Mouse (Mus musculus): ENCODE data around the gene 4933407L21Rik.
"Not testable (repeated sequence)": the region's sequence is repeated elsewhere in the genome, so short reads cannot be mapped to it uniquely, and the experiment has no call there.

Gene 4933407L21Rik

GRCm38 (mm10) chr1:85957942-85958619 lies 29.8 kb downstream of the 4933407L21Rik start:
- DNase-seq (ENCODE audit: extremely low spot score, low spot score) = no peak

DNA sequence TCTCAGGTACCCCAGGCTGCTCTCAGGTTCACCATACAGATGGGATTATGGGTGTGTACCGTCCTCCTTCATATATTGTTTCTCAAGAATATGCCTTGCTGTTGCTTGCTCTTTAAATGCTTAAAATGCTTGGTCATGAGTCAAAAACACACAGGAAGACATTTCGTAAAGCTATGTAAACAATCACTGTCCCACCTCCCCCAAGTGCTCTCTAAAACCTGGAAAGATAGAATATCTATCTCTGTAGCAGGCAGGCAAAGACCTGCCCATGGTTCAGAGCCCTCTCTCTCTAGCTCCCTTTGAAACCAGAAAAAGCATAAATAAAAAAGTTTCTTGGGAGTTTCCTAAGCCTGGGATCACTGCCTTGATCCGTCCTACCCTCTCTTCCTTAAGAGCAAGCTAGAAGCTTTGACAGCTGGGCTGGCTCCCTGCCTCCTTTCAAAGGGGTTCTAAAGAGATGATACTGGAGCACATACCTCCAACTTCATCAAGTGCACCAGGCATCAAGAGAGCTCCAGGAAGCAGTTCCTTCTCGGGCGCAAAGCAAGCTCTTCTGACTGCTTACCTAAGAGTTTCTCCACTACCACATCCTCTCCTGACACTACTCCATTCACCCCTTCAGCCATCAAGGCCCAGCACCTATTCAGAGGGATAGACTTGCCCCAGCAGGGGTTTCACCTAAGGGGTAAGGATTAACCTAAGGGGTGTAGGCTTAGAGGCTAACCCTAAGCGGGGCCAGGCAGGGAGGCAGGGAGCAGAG lies 31.0 kb downstream of the 4933407L21Rik start:
- no peak for DNase-seq (ENCODE audit: extremely low spot score, low spot score)

DNA sequence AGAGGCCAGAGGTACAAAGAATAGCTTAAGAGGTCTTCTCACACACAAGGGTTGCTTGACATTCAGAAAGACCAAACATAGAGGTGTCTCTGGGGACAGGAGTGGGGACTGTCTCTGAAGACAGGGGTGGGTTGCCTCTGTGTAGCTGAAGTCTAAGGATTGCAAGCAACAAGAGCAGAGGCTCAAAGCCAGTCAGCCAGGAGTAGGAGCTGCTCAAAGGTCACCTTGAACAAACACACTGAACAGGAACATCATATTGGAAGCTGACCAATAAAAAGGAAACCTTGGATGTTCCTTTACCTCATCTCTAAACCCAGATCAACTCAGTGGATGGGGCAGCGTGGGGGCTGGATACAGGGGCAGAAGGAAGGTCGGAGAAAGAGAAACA lies 31.6 kb downstream of the 4933407L21Rik start:
- DNase-seq (ENCODE audit: extremely low spot score, low spot score) = no peak

DNA sequence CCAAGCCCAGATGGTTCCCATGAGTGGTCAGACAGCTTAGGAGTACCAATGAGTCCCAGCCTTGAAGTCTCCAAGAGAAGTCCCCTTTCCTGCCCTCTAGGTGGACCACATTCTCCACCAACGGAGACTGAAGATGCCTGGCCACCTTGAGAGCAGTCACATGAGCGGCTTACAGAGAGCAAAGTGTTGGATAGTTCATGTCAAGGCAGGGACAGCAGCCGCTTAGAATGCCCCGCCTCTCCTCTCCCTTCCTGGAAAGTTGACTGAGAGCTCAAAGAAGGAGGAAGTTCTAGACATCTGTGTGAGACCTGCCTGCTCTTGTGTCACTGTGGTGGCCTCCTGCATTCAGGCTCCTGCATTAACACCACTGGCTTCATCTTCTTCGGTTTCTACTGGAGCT lies 32.6 kb downstream of the 4933407L21Rik start, which contains the start of gene Gpr55:
Gene Gpr55, minus strand, starts transcription at position 135 of the 400 bp plus-strand sequence.
- no peak for DNase-seq (ENCODE audit: extremely low spot score, low spot score)

GRCm38 (mm10) chr1:85962081-85962480 lies 33.8 kb downstream of the 4933407L21Rik start:
- DNase-seq (ENCODE audit: extremely low spot score, low spot score) = no peak

GRCm38 (mm10) chr1:85965856-85966255 lies 37.6 kb downstream of the 4933407L21Rik start:
- DNase-seq (ENCODE audit: extremely low spot score, low spot score) = no peak

GRCm38 (mm10) chr1:85969081-85969480 lies 40.8 kb downstream of the 4933407L21Rik start:
- DNase-seq (ENCODE audit: extremely low spot score, low spot score) = no peak

DNA sequence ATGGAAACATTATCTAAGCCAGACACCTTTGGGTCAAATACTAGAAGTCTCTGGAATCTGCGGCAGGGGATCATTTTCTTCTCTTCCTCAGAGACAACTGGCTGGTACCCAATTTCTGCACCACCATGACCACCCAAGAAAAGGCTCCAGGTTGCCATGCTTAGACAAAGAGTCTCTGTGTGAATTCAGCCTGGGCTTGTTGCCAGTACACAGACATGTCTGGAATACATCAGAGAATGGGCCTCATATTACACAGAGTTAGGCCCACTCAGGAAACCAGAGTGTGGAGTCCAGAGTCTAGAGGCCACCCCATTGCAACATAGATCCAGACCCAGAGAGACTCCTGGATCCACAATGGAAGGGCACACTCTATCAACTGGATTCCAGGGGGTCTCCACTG lies 41.2 kb downstream of the 4933407L21Rik start:
- DNase-seq (ENCODE audit: extremely low spot score, low spot score) = no peak

DNA sequence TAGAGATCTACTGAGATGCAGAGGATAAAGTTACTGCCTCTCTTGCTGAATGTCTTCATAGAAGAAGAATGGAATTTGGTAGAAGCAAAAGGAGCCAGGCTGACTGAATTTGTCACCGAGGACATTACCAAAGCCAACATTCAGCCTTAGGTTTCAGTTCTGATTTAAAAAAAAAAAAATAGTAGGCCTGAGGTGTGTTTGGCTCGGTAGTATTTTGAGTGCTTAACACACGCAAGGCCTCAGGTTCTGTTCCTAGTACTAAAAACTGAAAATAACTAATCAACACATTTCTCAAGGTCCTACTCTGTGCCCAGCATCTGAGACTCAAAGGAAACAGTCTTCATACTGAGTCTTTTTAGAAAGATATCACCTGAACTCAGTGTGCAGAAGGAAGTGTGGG lies 42.8 kb downstream of the 4933407L21Rik start:
- no peak for DNase-seq (ENCODE audit: extremely low spot score, low spot score)

GRCm38 (mm10) chr1:85972341-85972740 lies 44.1 kb downstream of the 4933407L21Rik start:
- DNase-seq (ENCODE audit: extremely low spot score, low spot score) = no peak

DNA sequence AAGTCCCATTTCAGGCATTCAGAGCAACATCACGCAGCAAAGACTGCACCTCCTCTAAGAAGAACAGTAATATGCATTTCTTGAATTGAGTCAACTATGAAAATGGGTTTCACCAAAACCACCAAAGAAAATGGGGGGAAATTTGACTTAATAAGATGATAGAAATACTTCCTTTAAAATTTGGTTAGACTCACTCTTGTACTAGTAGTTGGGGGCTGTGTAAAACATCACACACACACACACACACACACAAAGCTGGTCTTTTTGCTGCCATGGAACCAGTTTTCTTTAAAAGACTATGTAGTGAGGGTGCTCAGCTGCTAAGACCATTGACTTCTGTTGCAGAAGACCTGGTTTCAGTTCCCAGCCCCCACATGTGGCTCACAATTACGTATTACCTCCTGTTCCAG lies 45.2 kb downstream of the 4933407L21Rik start:
- no peak for DNase-seq (ENCODE audit: extremely low spot score, low spot score)

DNA sequence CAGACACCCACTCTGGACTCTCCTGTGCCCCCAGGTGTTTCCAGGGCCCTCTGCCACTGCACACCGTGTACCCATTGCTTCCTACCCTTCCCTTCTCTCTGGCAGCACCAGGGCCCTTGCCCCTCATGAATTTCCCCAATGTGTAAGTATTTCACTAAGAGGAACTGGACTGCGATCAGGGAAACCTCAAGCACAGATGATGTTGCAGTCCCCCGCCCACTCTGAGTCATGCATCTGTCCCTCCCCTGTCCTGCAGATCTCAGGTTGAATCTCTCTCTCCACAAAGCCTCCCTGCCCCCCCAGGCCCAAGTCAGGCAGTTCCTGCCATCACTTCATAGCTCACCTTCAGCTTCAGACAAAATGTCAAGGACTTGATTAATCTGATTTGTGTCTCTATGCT lies 49.4 kb downstream of the 4933407L21Rik start:
- DNase-seq (ENCODE audit: extremely low spot score, low spot score) = no peak

- DNase-seq (ENCODE audit: extremely low spot score, low spot score) = no peak
Measured at GRCm38 (mm10) chr1:85981738-85982357, 53.6 kb downstream of the 4933407L21Rik start.

DNA sequence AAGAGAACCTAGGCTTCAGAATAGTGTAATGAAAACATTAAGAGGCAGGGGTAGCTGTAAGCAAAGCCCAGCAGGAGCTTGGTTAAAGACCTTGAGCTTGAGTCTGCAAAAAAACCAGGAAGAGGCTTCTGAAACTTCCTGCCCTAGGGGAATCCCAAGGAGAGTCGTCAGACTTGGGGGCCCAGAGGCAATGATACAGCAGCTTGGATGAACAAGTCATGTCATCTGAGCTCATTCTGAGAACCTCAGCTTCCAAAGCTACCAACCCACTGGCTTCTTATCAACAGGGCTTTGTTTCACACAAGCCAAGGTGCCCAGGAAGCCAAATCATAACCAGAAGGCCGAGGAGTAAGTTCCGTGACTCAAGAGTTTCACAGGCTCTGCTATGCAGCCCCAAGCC lies 57.5 kb downstream of the 4933407L21Rik start:
- DNase-seq (ENCODE audit: extremely low spot score, low spot score) = no peak

GRCm38 (mm10) chr1:85988351-85988750 lies 60.1 kb downstream of the 4933407L21Rik start:
- no peak for DNase-seq (ENCODE audit: extremely low spot score, low spot score)

GRCm38 (mm10) chr1:85988882-85989281 lies 60.6 kb downstream of the 4933407L21Rik start:
- DNase-seq (ENCODE audit: extremely low spot score, low spot score) = not testable (repeated sequence)
